Mouse (Mus musculus) heart, adult 10 weeks (tissue): Measurements from ENCODE around the gene Smim23. TPM values are rescaled to one million over a fixed set of nuclear protein-coding genes. Genes with fewer than 3 reads are reported as not detected.

ENCODE experiments used
- polyA plus RNA-seq: library from polyadenylated mRNA; stranded (reverse); fragments of 350-450 nt; fragmentation: Illumina TruSeq; extraction: RNeasy Lipid Tissue Mini Kit (QIAGEN cat#74804); gene quantifications from one replicate; pipeline ENCODE4 v1.2.3, GENCODE M21; 2014; ENCODE audit warnings: low read depth, low replicate concordance

Gene Smim23
- polyA plus RNA-seq = not detected

DNA sequence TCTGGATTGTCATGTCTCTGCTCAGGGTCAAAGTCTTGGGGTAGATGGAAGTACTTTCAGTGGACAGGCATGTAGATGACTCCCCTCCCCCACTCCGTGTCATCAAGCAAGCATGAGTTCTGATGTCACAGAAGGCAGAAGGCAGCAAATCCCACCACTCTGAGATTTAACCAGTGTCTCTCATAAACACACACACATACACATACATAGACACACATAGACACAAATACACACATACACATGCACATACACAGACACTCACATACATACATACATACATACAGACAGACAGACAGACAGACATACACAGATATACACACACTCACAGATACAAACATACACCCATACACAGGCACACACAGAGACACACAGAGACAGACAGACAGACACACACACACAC lies at the start of gene Smim23:
Gene Smim23 (minus strand): TSS at position 101 of the 400 bp plus-strand sequence.

Other genes with a start within 250 kb of the Smim23 start
- 39.0 TPM for gene Fbxw11, start 181.9 kb downstream of the Smim23 start, polyA plus RNA-seq